Mouse (Mus musculus): ENCODE data around the gene Lrrc73.

GRCm38 (mm10) chr17:46239516-46240114, 13.7 kb upstream of the Lrrc73 start:
- no peak for TF ChIP-seq CTCF (IDR thresholded peaks at IDR 0.05; ENCODE audit: extremely low read depth, insufficient read length, insufficient replicate concordance, low read depth, low read length)
- TF ChIP-seq POLR2A (IDR thresholded peaks at IDR 0.05; ENCODE audit: low read depth, low read length), result no peak

All from small intestine, adult 2 months (tissue).